ENCODE assay signal across 9 mouse cellular contexts in the genomic region with DNA sequence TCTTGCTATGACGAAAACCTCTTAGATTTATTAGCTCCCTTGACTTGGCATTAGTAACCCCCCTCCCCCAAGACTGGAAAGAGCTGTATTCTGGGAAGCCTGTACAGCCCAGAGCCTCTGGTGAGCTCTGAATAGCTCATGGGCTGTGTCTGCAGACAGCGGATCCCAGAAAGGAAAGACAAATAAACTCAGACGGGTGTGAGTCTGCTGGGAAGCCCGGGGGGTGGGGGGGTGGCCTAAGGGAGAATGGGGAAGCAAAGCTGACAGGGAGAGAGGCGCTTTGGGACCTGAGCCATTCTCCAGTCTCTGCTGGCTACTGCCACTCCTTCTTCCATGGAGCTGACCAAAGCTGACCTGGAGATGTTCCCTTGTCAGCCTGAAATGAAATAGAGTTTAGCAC. TPM values are rescaled to one million over a fixed set of nuclear protein-coding genes. Genes with fewer than 3 reads are reported as not detected.
DNase-seq lines count a peak whose midpoint lies in the region; ATAC-seq lines count a peak whose summit lies in the region.
"Had no signal": no experiment of that assay in that cellular context is flagged by ENCODE, and none has a peak within 500 bp of the region (broad histone marks: within the 10 kb centered on the region; RNA-seq: fewer than 3 reads in every experiment).

No protein-coding gene starts in this region.

- H3K9ac ChIP-seq in heart, embryonic 14.5 days (ENCODE audit: low read length): no peak overlapping the region
- H3K9ac ChIP-seq in limb, embryonic 15.5 days: no peak overlapping the region
- no peak overlapping the region for H3K9ac ChIP-seq in forebrain, embryonic 11.5 days (ENCODE audit: low read length)
- H3K9ac ChIP-seq: midbrain, embryonic 13.5 days had no signal

- peak overlapping the region; percentile 67 for H3K27ac ChIP-seq in heart, embryonic 14.5 days (replicated peaks in 1 of 2; ENCODE audit: control insufficient read depth in 1 of 2, insufficient read depth in 1 of 2, low read depth in 2 of 2, low read length in 2 of 2)
- peak overlapping the region; percentile 88 for H3K27ac ChIP-seq in limb, embryonic 15.5 days
- no peak overlapping the region for H3K27ac ChIP-seq in forebrain, embryonic 11.5 days (ENCODE audit: low read depth, low read length)
- H3K27ac ChIP-seq: midbrain, embryonic 13.5 days had no signal

- H3K4me2 ChIP-seq in heart, embryonic 14.5 days (ENCODE audit: low read length): peak overlapping the region; percentile 2; the same call in 1 of the 2 replicates
- no peak overlapping the region for H3K4me2 ChIP-seq in limb, embryonic 15.5 days
- no peak overlapping the region for H3K4me2 ChIP-seq in forebrain, embryonic 11.5 days (ENCODE audit: low read depth, low read length, severe bottlenecking)
- H3K4me2 ChIP-seq: midbrain, embryonic 13.5 days had no signal

- no peak overlapping the region for H3K4me3 ChIP-seq in heart, embryonic 14.5 days (ENCODE audit: control insufficient read depth in 1 of 2, insufficient read depth in 1 of 2, low read depth in 1 of 2, low read length in 2 of 2)
- H3K4me3 ChIP-seq in limb, embryonic 15.5 days: no peak overlapping the region
- no peak overlapping the region for H3K4me3 ChIP-seq in forebrain, embryonic 11.5 days (ENCODE audit: low read depth, low read length)
- H3K4me3 ChIP-seq: midbrain, embryonic 13.5 days had no signal

- WGBS in heart, embryonic 14.5 days: 12% methylated on average over 5 of the region's 5 CpGs
- WGBS in limb, embryonic 15.5 days: 30% methylated on average over 5 of the region's 5 CpGs
- WGBS in forebrain, embryonic 11.5 days: 68% methylated on average over 5 of the region's 5 CpGs

- no peaks in the 10 kb centered on the region for H3K27me3 ChIP-seq in heart, embryonic 14.5 days (ENCODE audit: control insufficient read depth, insufficient read depth, low read length)
- no peaks in the 10 kb centered on the region for H3K27me3 ChIP-seq in limb, embryonic 15.5 days
- no peaks in the 10 kb centered on the region for H3K27me3 ChIP-seq in forebrain, embryonic 11.5 days (ENCODE audit: control insufficient read depth, insufficient read depth, low read length)
- H3K27me3 ChIP-seq: midbrain, embryonic 13.5 days had no signal

- H3K36me3 ChIP-seq in heart, embryonic 14.5 days (ENCODE audit: control insufficient read depth, insufficient read depth, low read length): no peaks in the 10 kb centered on the region
- peaks cover 6% of the 10 kb centered on the region; the same call in 1 of the 2 replicates for H3K36me3 ChIP-seq in limb, embryonic 15.5 days
- no peaks in the 10 kb centered on the region for H3K36me3 ChIP-seq in forebrain, embryonic 11.5 days (ENCODE audit: control insufficient read depth, insufficient read depth, low read length)

- H3K9me3 ChIP-seq in heart, embryonic 14.5 days (ENCODE audit: control insufficient read depth, low read length): no peaks in the 10 kb centered on the region
- no peaks in the 10 kb centered on the region for H3K9me3 ChIP-seq in limb, embryonic 15.5 days
- no peaks in the 10 kb centered on the region for H3K9me3 ChIP-seq in forebrain, embryonic 11.5 days (ENCODE audit: control insufficient read depth, low read length)
- H3K9me3 ChIP-seq: midbrain, embryonic 13.5 days had no signal

- ATAC-seq in heart, embryonic 14.5 days (ENCODE audit: insufficient number of reproducible peaks, insufficient read depth, low FRiP score, low read depth): no peak
- ATAC-seq in limb, embryonic 15.5 days (ENCODE audit: insufficient number of reproducible peaks, low FRiP score, low TSS enrichment, low read depth): no peak
- ATAC-seq in inflammation-experienced regulatory T-cells, adult 6 months: no peak
- ATAC-seq in forebrain, embryonic 11.5 days (replicated peaks; ENCODE audit: low FRiP score): no peak
- ATAC-seq: midbrain, embryonic 13.5 days had no signal

- DNase-seq in heart, adult 11 months: peak; percentile 95
- DNase-seq in heart, adult 8-10 months (ENCODE audit: low spot score): no peak
- DNase-seq in Muller cell, postnatal 12 days (ENCODE audit: inconsistent ontology term): peak; percentile 60
- DNase-seq in forebrain, embryonic 11.5 days (ENCODE audit: low spot score): no peak
- DNase-seq in thymus, postnatal 4 days: no peak

- peaks cover 12 to 25% of the 10 kb centered on the region in 2 experiments for H3K4me1 ChIP-seq in heart, embryonic 14.5 days (ENCODE audit: control insufficient read depth in 2 of 2, insufficient read depth in 2 of 2, low read length in 2 of 2)
- H3K4me1 ChIP-seq in limb, embryonic 15.5 days: peaks cover 33% of the 10 kb centered on the region
- H3K4me1 ChIP-seq in forebrain, embryonic 11.5 days (replicated peaks; ENCODE audit: control insufficient read depth, insufficient read depth, low read length): no peaks in the 10 kb centered on the region

RNA-seq across cellular contexts. Expression of a gene that starts 53.8 kb away (rescaled TPM):
- 10 to 100 TPM; 22.2 to 25.0 (median 24.2) TPM for total RNA-seq in heart, adult 8-10 months (2022)
- polyA plus RNA-seq in heart, embryonic 14.5 days (2014; fragmentation: Nextera tagmentation; extraction: Ambion mirVana): 28.5 and 28.6 TPM in 2 replicates
- polyA plus RNA-seq in limb, embryonic 15.5 days (2015; fragmentation: Nextera tagmentation; extraction: Ambion mirVana): 114 and 119 TPM in 2 replicates
- 100 to 1,000 TPM in 2 of 3 experiments, 10 to 100 TPM in 1; 95.1 to 126 (median 115) TPM for polyA plus RNA-seq in inflammation-experienced regulatory T-cells, adult 6 months (2017; shearing (Covaris generic))
- polyA plus RNA-seq in forebrain, embryonic 11.5 days (2014; fragmentation: Nextera tagmentation; extraction: Ambion mirVana): 51.1 and 59.3 TPM in 2 replicates

Comparison
In these comparisons a context has a peak if more than half of its experiments do, and no peak if none do; other contexts are left out.
1. DNase-seq: peak in heart, adult 11 months (single experiment) and Muller cell, postnatal 12 days (single experiment); none in heart, adult 8-10 months (single experiment), forebrain, embryonic 11.5 days (single experiment) and thymus, postnatal 4 days (single experiment).